Mouse (Mus musculus): ENCODE measurements around the gene Plbd2. TPM values are rescaled to one million over a fixed set of nuclear protein-coding genes. Genes with fewer than 3 reads are reported as not detected.

The Plbd2 gene
- polyA plus RNA-seq, 1 experiment from 2014 or later, result 53.6 TPM

DNA sequence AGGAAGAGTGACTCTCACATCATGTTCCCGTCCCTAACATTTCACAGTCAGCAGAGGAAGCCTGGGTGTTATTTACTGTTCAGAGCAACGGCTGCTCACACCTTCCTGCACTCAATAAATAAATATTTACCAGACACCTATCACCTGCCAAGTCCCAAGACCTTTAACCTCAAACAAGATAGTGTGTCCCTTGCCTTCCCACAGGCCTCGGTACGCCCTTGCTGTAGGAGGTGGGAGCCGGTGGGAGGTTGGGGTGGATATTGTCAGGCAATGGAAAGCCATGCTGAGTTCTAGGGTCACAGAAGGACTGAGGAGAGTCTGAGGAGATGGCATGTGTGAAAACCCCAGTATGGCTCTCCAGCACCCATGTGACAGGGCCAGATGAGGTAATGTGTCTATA lies 35.1 kb downstream of the Plbd2 start:
- ATAC-seq (peak; percentile 72), DNase-seq (peak; percentile 59)
- WGBS (ENCODE audit: insufficient replicate concordance), result 68% methylated on average over 5 of the region's 5 CpGs

DNA sequence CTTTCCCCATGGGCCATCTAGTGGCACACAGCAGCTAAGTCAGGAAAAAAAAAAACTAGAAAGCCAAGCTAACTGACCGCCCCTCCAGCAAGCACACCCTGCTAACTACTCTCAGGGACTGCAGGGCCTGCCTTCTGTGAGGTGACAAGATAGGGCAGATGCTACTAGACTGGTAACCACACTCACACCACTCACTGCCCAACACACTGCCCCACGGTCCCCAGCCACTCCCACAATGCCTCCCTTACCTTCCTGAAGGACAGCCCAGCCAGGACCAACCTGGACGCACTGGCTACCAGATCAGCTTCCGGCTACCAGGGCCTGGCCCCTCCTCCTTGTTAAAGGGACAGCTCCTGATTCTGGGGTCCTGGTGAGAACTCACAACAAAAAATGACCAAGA lies 36.4 kb downstream of the Plbd2 start:
- 0 out of 2 replicates have a peak, but pooled peaks cover 8% of the 10 kb centered on the region for H3K27me3 ChIP-seq (ENCODE audit: insufficient read depth, low read length)
- peak overlapping the region; percentile 59 for H3K27ac ChIP-seq (ENCODE audit: low read depth)
- 17% methylated on average over 4 of the region's 4 CpGs for WGBS (ENCODE audit: insufficient replicate concordance)
- H3K36me3 ChIP-seq (replicated peaks; ENCODE audit: insufficient read depth, low read length), result no peaks in the 10 kb centered on the region
- DNase-seq (peak; percentile 62), ATAC-seq (peak; percentile 43)
- H3K4me3 ChIP-seq (ENCODE audit: low read depth, low read length), result peak overlapping the region; percentile 17; the same call in 1 of the 2 replicates
- H3K9ac ChIP-seq (replicated peaks), result 0 out of 2 replicates have a peak overlapping the region, but pooled peaks have one; percentile 16
- H3K9me3 ChIP-seq (ENCODE audit: low read length), result no peaks in the 10 kb centered on the region
- H3K4me1 ChIP-seq (ENCODE audit: insufficient read depth), result peaks cover 20% of the 10 kb centered on the region
- TF ChIP-seq EP300 (IDR thresholded peaks at IDR 0.05; ENCODE audit: low read depth) (no peak), CTCF (IDR thresholded peaks at IDR 0.05; ENCODE audit: low read depth) (no peak)
- H3K4me2 ChIP-seq (ENCODE audit: low read depth, low read length), result peak overlapping the region; percentile 53

More for the DNA sequence above, 35.1 kb downstream of the Plbd2 start:
- 0 out of 2 replicates have a peak, but pooled peaks cover 3% of the 10 kb centered on the region for H3K27me3 ChIP-seq (ENCODE audit: insufficient read depth, low read length)
- no peaks in the 10 kb centered on the region for H3K36me3 ChIP-seq (replicated peaks; ENCODE audit: insufficient read depth, low read length)
- no peak overlapping the region for H3K4me3 ChIP-seq (ENCODE audit: low read depth, low read length)
- H3K9me3 ChIP-seq (ENCODE audit: low read length), result no peaks in the 10 kb centered on the region
- peaks cover 20% of the 10 kb centered on the region for H3K4me1 ChIP-seq (ENCODE audit: insufficient read depth)
- no peak overlapping the region; the same call in 1 of the 2 replicates for H3K9ac ChIP-seq (replicated peaks)
- TF ChIP-seq EP300 (IDR thresholded peaks at IDR 0.05; ENCODE audit: low read depth), result peak; percentile 63
- no peak for TF ChIP-seq CTCF (IDR thresholded peaks at IDR 0.05; ENCODE audit: low read depth)
- peak overlapping the region; percentile 80 for H3K27ac ChIP-seq (ENCODE audit: low read depth)
- H3K4me2 ChIP-seq (ENCODE audit: low read depth, low read length), result no peak overlapping the region

DNA sequence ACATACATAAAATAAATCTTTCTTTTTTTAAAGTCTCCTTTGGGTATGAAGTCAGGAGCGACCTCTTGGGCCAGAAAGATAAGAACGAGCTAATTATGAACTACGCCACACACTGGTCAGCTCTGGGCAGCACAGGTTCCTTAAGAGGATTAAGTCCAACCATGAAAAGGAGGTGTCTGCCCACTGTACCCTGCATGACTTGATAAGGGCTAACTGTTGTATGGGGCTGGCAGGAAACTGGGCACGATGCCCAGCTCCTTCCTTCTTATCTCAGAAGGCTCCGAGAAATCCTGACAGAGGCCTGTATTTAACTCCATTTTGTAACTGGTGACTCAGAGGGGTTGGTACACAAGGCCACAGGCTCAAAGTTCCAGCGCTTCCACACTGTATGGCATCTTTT lies 37.6 kb downstream of the Plbd2 start:
- no peaks in the 10 kb centered on the region for H3K36me3 ChIP-seq (replicated peaks; ENCODE audit: insufficient read depth, low read length)
- H3K27me3 ChIP-seq (ENCODE audit: insufficient read depth, low read length), result 0 out of 2 replicates have a peak, but pooled peaks cover 8% of the 10 kb centered on the region
- peak; percentile 60 for ATAC-seq
- H3K9me3 ChIP-seq (ENCODE audit: low read length), result no peaks in the 10 kb centered on the region
- peak; percentile 74 for DNase-seq
- TF ChIP-seq EP300 (IDR thresholded peaks at IDR 0.05; ENCODE audit: low read depth), result peak; percentile 92
- peak; percentile 50 for TF ChIP-seq CTCF (IDR thresholded peaks at IDR 0.05; ENCODE audit: low read depth)
- H3K4me2 ChIP-seq (ENCODE audit: low read depth, low read length), result no peak overlapping the region
- no peak overlapping the region for H3K9ac ChIP-seq (replicated peaks)
- WGBS (ENCODE audit: insufficient replicate concordance), result 37% methylated on average over 6 of the region's 6 CpGs
- H3K4me3 ChIP-seq (ENCODE audit: low read depth, low read length), result no peak overlapping the region
- peaks cover 20% of the 10 kb centered on the region for H3K4me1 ChIP-seq (ENCODE audit: insufficient read depth)
- H3K27ac ChIP-seq (ENCODE audit: low read depth), result no peak overlapping the region

DNA sequence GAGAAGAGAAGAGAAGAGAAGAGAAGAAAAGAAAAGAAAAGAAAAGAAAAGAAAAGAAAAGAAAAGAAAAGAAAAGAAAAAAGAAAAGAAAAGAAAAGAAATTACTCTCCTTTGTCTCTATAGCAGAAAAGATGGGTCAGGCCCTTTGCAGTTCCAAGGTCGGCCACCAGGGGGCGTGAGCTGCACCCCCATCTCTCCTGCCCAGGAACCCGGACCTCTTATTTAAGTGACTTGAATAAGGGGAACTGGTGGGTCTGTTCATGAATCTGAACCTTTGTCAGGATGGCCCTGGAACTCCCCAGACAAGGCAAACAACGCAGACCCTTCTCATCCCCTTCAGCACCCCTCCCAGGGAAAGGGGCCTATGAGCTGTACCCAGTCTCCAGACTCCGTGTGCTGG lies 38.4 kb downstream of the Plbd2 start:
- Histone ChIP-seq H3K9me3 (ENCODE audit: low read length) (no peaks in the 10 kb centered on the region), H3K36me3 (replicated peaks; ENCODE audit: insufficient read depth, low read length) (no peaks in the 10 kb centered on the region), H3K27ac (ENCODE audit: low read depth) (no peak overlapping the region), H3K4me1 (ENCODE audit: insufficient read depth) (peaks cover 20% of the 10 kb centered on the region), H3K4me3 (ENCODE audit: low read depth, low read length) (no peak overlapping the region), H3K9ac (replicated peaks) (no peak overlapping the region), H3K27me3 (ENCODE audit: insufficient read depth, low read length) (0 out of 2 replicates have a peak, but pooled peaks cover 8% of the 10 kb centered on the region), H3K4me2 (ENCODE audit: low read depth, low read length) (no peak overlapping the region)
- 37% methylated on average over 5 of the region's 5 CpGs for WGBS (ENCODE audit: insufficient replicate concordance)
- TF ChIP-seq CTCF (IDR thresholded peaks at IDR 0.05; ENCODE audit: low read depth), result peak; percentile 77
- TF ChIP-seq EP300 (IDR thresholded peaks at IDR 0.05; ENCODE audit: low read depth), result no peak
- ATAC-seq, result no peak
- DNase-seq, result peak; percentile 69

DNA sequence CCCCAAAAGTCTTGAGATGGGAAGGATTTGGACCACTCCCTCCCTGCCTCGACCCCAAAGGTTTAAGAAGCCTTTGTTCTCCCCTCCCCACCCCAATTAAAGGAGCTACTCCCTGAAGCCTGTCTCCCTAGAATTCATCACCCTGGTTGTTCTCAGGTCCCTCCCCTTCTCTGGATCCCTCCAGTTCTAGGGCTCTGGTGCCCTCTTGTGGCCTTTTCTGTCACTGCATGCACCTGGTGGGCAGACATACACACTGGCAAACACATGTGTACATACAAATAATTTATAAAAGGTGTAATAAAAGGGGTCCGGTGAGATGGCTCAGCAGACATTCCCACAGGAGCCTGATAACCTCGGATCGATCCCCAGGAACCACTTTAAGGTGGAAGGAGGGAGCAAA lies 39.1 kb downstream of the Plbd2 start:
- TF ChIP-seq CTCF (IDR thresholded peaks at IDR 0.05; ENCODE audit: low read depth) (peak; percentile 66), EP300 (IDR thresholded peaks at IDR 0.05; ENCODE audit: low read depth) (no peak)
- ATAC-seq, result no peak
- no peak overlapping the region for H3K4me2 ChIP-seq (ENCODE audit: low read depth, low read length)
- H3K27ac ChIP-seq (ENCODE audit: low read depth), result no peak overlapping the region
- no peak overlapping the region for H3K4me3 ChIP-seq (ENCODE audit: low read depth, low read length)
- 0 out of 2 replicates have a peak, but pooled peaks cover 10% of the 10 kb centered on the region for H3K27me3 ChIP-seq (ENCODE audit: insufficient read depth, low read length)
- no peaks in the 10 kb centered on the region for H3K36me3 ChIP-seq (replicated peaks; ENCODE audit: insufficient read depth, low read length)
- DNase-seq, result peak; percentile 58
- 75% methylated on average over 4 of the region's 4 CpGs for WGBS (ENCODE audit: insufficient replicate concordance)
- H3K9ac ChIP-seq (replicated peaks), result no peak overlapping the region
- H3K9me3 ChIP-seq (ENCODE audit: low read length), result no peaks in the 10 kb centered on the region
- H3K4me1 ChIP-seq (ENCODE audit: insufficient read depth), result peaks cover 20% of the 10 kb centered on the region

DNA sequence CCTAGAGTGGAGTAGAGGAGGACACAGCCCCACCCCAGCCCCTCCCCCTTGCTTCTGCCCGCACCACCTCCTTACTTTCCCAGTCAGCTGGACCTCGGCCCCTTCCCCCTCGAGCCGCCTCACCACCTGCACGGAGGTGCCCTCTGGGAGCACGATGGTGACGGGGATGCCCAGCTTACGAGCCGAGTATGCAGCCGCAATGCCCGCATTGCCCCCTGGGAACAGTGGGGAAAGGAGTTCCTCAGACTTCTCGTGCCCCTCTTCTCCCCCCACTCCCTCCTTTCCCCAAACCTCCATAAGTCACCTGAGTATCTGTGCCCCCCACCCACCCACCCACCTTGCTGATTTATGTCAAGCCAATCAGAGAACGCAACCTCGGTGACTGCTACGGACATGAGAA lies 41.5 kb downstream of the Plbd2 start:
- H3K4me1 ChIP-seq (ENCODE audit: insufficient read depth), result peaks cover 8% of the 10 kb centered on the region
- DNase-seq (no peak), ATAC-seq (no peak)
- no peak overlapping the region for H3K4me2 ChIP-seq (ENCODE audit: low read depth, low read length)
- no peak overlapping the region for H3K9ac ChIP-seq (replicated peaks)
- 67% methylated on average over 15 of the region's 15 CpGs for WGBS (ENCODE audit: insufficient replicate concordance)
- H3K4me3 ChIP-seq (ENCODE audit: low read depth, low read length), result no peak overlapping the region
- TF ChIP-seq EP300 (IDR thresholded peaks at IDR 0.05; ENCODE audit: low read depth) (no peak), CTCF (IDR thresholded peaks at IDR 0.05; ENCODE audit: low read depth) (no peak)
- no peaks in the 10 kb centered on the region for H3K9me3 ChIP-seq (ENCODE audit: low read length)
- no peaks in the 10 kb centered on the region for H3K36me3 ChIP-seq (replicated peaks; ENCODE audit: insufficient read depth, low read length)
- no peak overlapping the region for H3K27ac ChIP-seq (ENCODE audit: low read depth)
- H3K27me3 ChIP-seq (ENCODE audit: insufficient read depth, low read length), result 0 out of 2 replicates have a peak, but pooled peaks cover 11% of the 10 kb centered on the region

All from liver, postnatal 0 days (tissue).